In genomic region chr13:111489502-111489801, GRCm38 (mm10) we compare ENCODE assay signal across 8 mouse cellular contexts. TPM values are rescaled to one million over a fixed set of nuclear protein-coding genes. Genes with fewer than 3 reads are reported as not detected.
DNase-seq lines count a peak whose midpoint lies in the region; ATAC-seq and TF ChIP-seq lines count a peak whose summit lies in the region.

No protein-coding gene starts in this region.

- peak overlapping the region; percentile 100 for H3K9ac ChIP-seq in ES-E14 (ENCODE audit: insufficient read depth, low read depth, low read length, poor library complexity, severe bottlenecking)
- H3K9ac ChIP-seq in hindbrain, embryonic 12.5 days = peak overlapping the region; percentile 87

- H3K36me3 ChIP-seq in heart, embryonic 10.5 days = no peaks in the 10 kb centered on the region
- H3K36me3 ChIP-seq in ES-E14 (ENCODE audit: control insufficient read depth, insufficient read depth, low read length, poor library complexity, severe bottlenecking) = no peaks in the 10 kb centered on the region
- no peaks in the 10 kb centered on the region for H3K36me3 ChIP-seq in hindbrain, embryonic 12.5 days

- in situ Hi-C loops in ES-E14 (cut with MboI; ENCODE audit: low sequenced_read_pairs in 2 of 2, unreplicated experiment in 2 of 2) = no loop called here

- 1% methylated on average over 25 of the region's 33 CpGs for WGBS in heart, embryonic 10.5 days
- WGBS in hindbrain, embryonic 12.5 days = 2% methylated on average over 16 of the region's 33 CpGs

- H3K4me3 ChIP-seq in heart, embryonic 10.5 days = peak overlapping the region; percentile 93
- peak overlapping the region; percentile 97 to 99 for H3K4me3 ChIP-seq in ES-E14 (ENCODE audit: insufficient read depth in 1 of 2, low read depth in 1 of 2, low read length in 2 of 2, poor library complexity in 1 of 2, severe bottlenecking in 1 of 2)
- peak overlapping the region; percentile 94 for H3K4me3 ChIP-seq in hindbrain, embryonic 12.5 days

- peak overlapping the region; percentile 99 for H3K27ac ChIP-seq in heart, embryonic 10.5 days
- H3K27ac ChIP-seq in ES-E14 (ENCODE audit: insufficient read depth, low read depth, low read length, poor library complexity, severe bottlenecking) = peak overlapping the region; percentile 98
- H3K27ac ChIP-seq in hindbrain, embryonic 12.5 days = peak overlapping the region; percentile 99

- intact Hi-C loops in heart, postnatal 14 days (cut with DNase I) = loop anchor here (5.0 kb wide), 1 partner anchor 233 kb away; no protein-coding TSS in a partner anchor

- no peak for ATAC-seq in hindbrain, embryonic 12.5 days (ENCODE audit: low FRiP score)
- peak; percentile 6 for ATAC-seq in megakaryocyte progenitor cell, adult 5-6 weeks (replicated peaks; ENCODE audit: poor library complexity)

- H3K9me3 ChIP-seq in heart, embryonic 10.5 days = no peaks in the 10 kb centered on the region
- no peaks in the 10 kb centered on the region for H3K9me3 ChIP-seq in ES-E14 (ENCODE audit: control insufficient read depth, insufficient read depth, low read depth, low read length)
- no peaks in the 10 kb centered on the region for H3K9me3 ChIP-seq in hindbrain, embryonic 12.5 days (replicated peaks)

- H3K4me1 ChIP-seq in heart, embryonic 10.5 days = peaks cover 10% of the 10 kb centered on the region
- H3K4me1 ChIP-seq in ES-E14 (ENCODE audit: control insufficient read depth in 2 of 2, insufficient read depth in 2 of 2, low read length in 2 of 2, poor library complexity in 1 of 2) = peaks cover 0 to 6% of the 10 kb centered on the region in 2 experiments; a peak in 2 of 4 replicates
- H3K4me1 ChIP-seq in hindbrain, embryonic 12.5 days = peaks cover 23% of the 10 kb centered on the region

- H3K4me2 ChIP-seq in hindbrain, embryonic 12.5 days (replicated peaks) = peak overlapping the region; percentile 86

- DNase-seq in heart, embryonic 10.5 days (ENCODE audit: low spot score) = no peak
- DNase-seq in heart, postnatal 14 days = no peak
- no peak for DNase-seq in ES-E14 (ENCODE audit: low read depth, low spot score)
- DNase-seq in layer of hippocampus, adult 8-10 months (ENCODE audit: low spot score in 2 of 2) = no peak
- no peak for DNase-seq in spleen, postnatal 10 days (ENCODE audit: low spot score in 2 of 2)
- no peak for DNase-seq in urinary bladder, adult 2 months (ENCODE audit: low spot score)

- peaks cover 21% of the 10 kb centered on the region for H3K27me3 ChIP-seq in heart, embryonic 10.5 days (ENCODE audit: insufficient read depth, poor library complexity, severe bottlenecking)
- H3K27me3 ChIP-seq in hindbrain, embryonic 12.5 days = peaks cover 23% of the 10 kb centered on the region

TF ChIP-seq in ES-E14, 5 proteins besides CTCF, POLR2A, EP300 and RAD21:
- no peak for TF ChIP-seq ZNF384 (IDR thresholded peaks at IDR 0.05; ENCODE audit: low read depth, low read length)
- no peak for TF ChIP-seq MAFK (IDR thresholded peaks at IDR 0.05; ENCODE audit: insufficient read depth, low read depth, low read length)
- no peak for TF ChIP-seq HCFC1 (IDR thresholded peaks at IDR 0.05; ENCODE audit: borderline replicate concordance, insufficient read depth, low read length)
- no peak for TF ChIP-seq ZC3H11A (IDR thresholded peaks at IDR 0.05; ENCODE audit: borderline replicate concordance, low read depth, low read length)
- no peak for TF ChIP-seq CHD2 (IDR thresholded peaks at IDR 0.05; ENCODE audit: low read depth, low read length)
TF ChIP-seq in ES-E14: peak in this region for 0.

RNA-seq across cellular contexts. Expression of gene Gpbp1, which starts 0.5 kb away (rescaled TPM):
- 62.5 and 75.2 TPM in 2 replicates for polyA plus RNA-seq in heart, embryonic 10.5 days (2016; fragmentation: Nextera tagmentation; extraction: Ambion mirVana)
- 10 to 100 TPM; 46.0 to 50.7 TPM for total RNA-seq in heart, postnatal 14 days (2021)
- 53.2 and 74.6 TPM in 2 replicates for total RNA-seq in ES-E14 (2012; rRNA removed)
- polyA plus RNA-seq in hindbrain, embryonic 12.5 days (2016; fragmentation: Nextera tagmentation; extraction: Ambion mirVana) = 122 and 128 TPM in 2 replicates
- total RNA-seq in megakaryocyte progenitor cell, adult 5-6 weeks (2015) = 98.7 and 111 TPM in 2 replicates
- 125 and 164 TPM in 2 replicates for total RNA-seq in megakaryocyte progenitor cell, adult 5-6 weeks (2017)
- 100 to 1,000 TPM in 2 of 4 experiments, 10 to 100 TPM in 2; 83.8 to 113 (median 95.5) TPM for total RNA-seq in layer of hippocampus, adult 8-10 months (2022)
- 36.1 and 39.1 TPM in 2 replicates for polyA plus RNA-seq in urinary bladder, adult 2 months (2012; rRNA removed)
